Mouse (Mus musculus): ENCODE data around the gene Fcer1g. TPM values are rescaled to one million over a fixed set of nuclear protein-coding genes. Genes with fewer than 3 reads are reported as not detected.

Gene Fcer1g
- total RNA-seq (2014; fragmentation: Nextera tagmentation) (3.7 and 9.1 TPM in 2 replicates), total RNA-seq (2017) (11.9 and 14.3 TPM in 2 replicates)

- ATAC-seq (replicated peaks; ENCODE audit: low FRiP score, low TSS enrichment, poor library complexity, severe bottlenecking): no peak
Measured at GRCm38 (mm10) chr1:171234126-171234525, at the start of gene Fcer1g. Gene Fcer1g, minus strand, starts transcription at chr1:171234365.

- ATAC-seq (replicated peaks; ENCODE audit: low FRiP score, low TSS enrichment, poor library complexity, severe bottlenecking): no peak
Measured at GRCm38 (mm10) chr1:171283188-171284160, 49.3 kb upstream of the Fcer1g start.

GRCm38 (mm10) chr1:171282086-171282805, 48.1 kb upstream of the Fcer1g start:
- no peak for ATAC-seq (replicated peaks; ENCODE audit: low FRiP score, low TSS enrichment, poor library complexity, severe bottlenecking)

- ATAC-seq (replicated peaks; ENCODE audit: low FRiP score, low TSS enrichment, poor library complexity, severe bottlenecking): peak; percentile 52
Measured at GRCm38 (mm10) chr1:171281528-171281923, 47.4 kb upstream of the Fcer1g start.

GRCm38 (mm10) chr1:171280916-171281527, 46.9 kb upstream of the Fcer1g start, which contains the start of gene Ppox:
Gene Ppox, minus strand, starts transcription at chr1:171281186.
- ATAC-seq (replicated peaks; ENCODE audit: low FRiP score, low TSS enrichment, poor library complexity, severe bottlenecking): peak; percentile 87

GRCm38 (mm10) chr1:171280250-171280915, 46.2 kb upstream of the Fcer1g start:
- ATAC-seq (replicated peaks; ENCODE audit: low FRiP score, low TSS enrichment, poor library complexity, severe bottlenecking): peak; percentile 25; the same call in 1 of the 2 replicates

GRCm38 (mm10) chr1:171279721-171280120, 45.6 kb upstream of the Fcer1g start:
- ATAC-seq (replicated peaks; ENCODE audit: low FRiP score, low TSS enrichment, poor library complexity, severe bottlenecking): no peak

GRCm38 (mm10) chr1:171279012-171279705, 45.0 kb upstream of the Fcer1g start:
- ATAC-seq (replicated peaks; ENCODE audit: low FRiP score, low TSS enrichment, poor library complexity, severe bottlenecking): no peak

- no peak for ATAC-seq (replicated peaks; ENCODE audit: low FRiP score, low TSS enrichment, poor library complexity, severe bottlenecking)
Measured at GRCm38 (mm10) chr1:171278436-171278835, 44.3 kb upstream of the Fcer1g start.

GRCm38 (mm10) chr1:171277736-171278135, 43.6 kb upstream of the Fcer1g start:
- ATAC-seq (replicated peaks; ENCODE audit: low FRiP score, low TSS enrichment, poor library complexity, severe bottlenecking): no peak

GRCm38 (mm10) chr1:171276110-171276748, 42.1 kb upstream of the Fcer1g start:
- ATAC-seq (replicated peaks; ENCODE audit: low FRiP score, low TSS enrichment, poor library complexity, severe bottlenecking): no peak

GRCm38 (mm10) chr1:171275144-171275734, 41.1 kb upstream of the Fcer1g start:
- no peak for ATAC-seq (replicated peaks; ENCODE audit: low FRiP score, low TSS enrichment, poor library complexity, severe bottlenecking)

- no peak for ATAC-seq (replicated peaks; ENCODE audit: low FRiP score, low TSS enrichment, poor library complexity, severe bottlenecking)
Measured at GRCm38 (mm10) chr1:171274171-171274570, 40.0 kb upstream of the Fcer1g start.

- ATAC-seq (replicated peaks; ENCODE audit: low FRiP score, low TSS enrichment, poor library complexity, severe bottlenecking): no peak
Measured at GRCm38 (mm10) chr1:171272086-171272485, 37.9 kb upstream of the Fcer1g start.

GRCm38 (mm10) chr1:171271622-171272021, 37.5 kb upstream of the Fcer1g start:
- no peak for ATAC-seq (replicated peaks; ENCODE audit: low FRiP score, low TSS enrichment, poor library complexity, severe bottlenecking)

- ATAC-seq (replicated peaks; ENCODE audit: low FRiP score, low TSS enrichment, poor library complexity, severe bottlenecking): no peak
Measured at GRCm38 (mm10) chr1:171271196-171271595, 37.0 kb upstream of the Fcer1g start.

- ATAC-seq (replicated peaks; ENCODE audit: low FRiP score, low TSS enrichment, poor library complexity, severe bottlenecking): peak; percentile 39
Measured at GRCm38 (mm10) chr1:171270573-171270900, 36.4 kb upstream of the Fcer1g start.
